Mouse (Mus musculus) brain, embryonic 14.5 days (tissue): ENCODE data around the gene Zfp367.

Source experiments
- CTCF ChIP-seq: fragments of 200-500 bp; IDR thresholded peaks from 2 replicates; pipeline ENCODE4 v1.5.1; 2012; ENCODE audit warnings: inconsistent platforms, mild to moderate bottlenecking, moderate library complexity, borderline replicate concordance; ENCODE audit not compliant: insufficient read depth, insufficient read length; ENCODE audit errors: extremely low read depth
- POLR2A ChIP-seq: fragments of 200-500 bp; IDR thresholded peaks from 2 replicates; pipeline ENCODE4 v1.6.1; 2012; ENCODE audit warnings: mild to moderate bottlenecking, inconsistent platforms, borderline replicate concordance; ENCODE audit not compliant: poor library complexity, insufficient read depth, insufficient read length, severe bottlenecking; ENCODE audit errors: extremely low read depth

DNA sequence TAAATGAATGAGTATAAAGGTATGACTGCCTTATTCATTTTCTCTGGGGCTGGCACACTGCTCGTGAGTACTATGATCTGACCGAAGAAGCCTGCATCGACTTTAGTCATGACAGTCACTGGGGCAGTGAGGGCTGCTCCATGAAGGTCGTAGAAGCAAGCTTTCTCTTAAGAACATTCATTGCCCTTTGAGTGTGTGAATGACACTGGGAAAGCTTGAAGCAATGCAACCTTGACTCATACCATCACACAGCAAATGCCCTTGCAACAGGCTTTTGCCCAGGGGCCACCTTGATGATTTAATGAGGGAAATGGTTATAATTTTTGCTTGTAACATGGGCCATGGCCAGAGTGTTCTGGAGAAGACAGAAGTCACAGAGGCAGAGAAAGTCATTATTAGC is 33.5 kb upstream of the Zfp367 start:
- no peak for TF ChIP-seq CTCF
- no peak for TF ChIP-seq POLR2A
